Mouse (Mus musculus) limb, embryonic 13.5 days (tissue): Measurements from ENCODE around the gene Gm21970. TPM values are rescaled to one million over a fixed set of nuclear protein-coding genes. Genes with fewer than 3 reads are reported as not detected.

ENCODE experiments used
- ATAC-seq: fragments of 200-750 bp; cut with Nextera tagmentation; 2 replicates; pipeline ENCODE4 v1.8.0; 2017; ENCODE audit warnings: low read depth, moderate number of reproducible peaks, moderate TSS enrichment; ENCODE audit not compliant: low FRiP score
- H3K27ac ChIP-seq: fragments of 300-500 bp; sonication (generic); 2 replicates; pipeline ENCODE4 v1.5.1; 2015; ENCODE audit warnings: inconsistent platforms, mild to moderate bottlenecking, moderate library complexity
- H3K27me3 ChIP-seq: fragments of 300-500 bp; sonication (generic); 2 replicates; pipeline ENCODE4 v1.6.1; 2015; ENCODE audit warnings: mild to moderate bottlenecking, inconsistent platforms
- H3K36me3 ChIP-seq: fragments of 300-500 bp; sonication (generic); 2 replicates; pipeline ENCODE4 v1.6.1; 2015; ENCODE audit warnings: inconsistent platforms, mild to moderate bottlenecking, moderate library complexity
- H3K4me1 ChIP-seq: fragments of 300-500 bp; sonication (generic); 2 replicates; pipeline ENCODE4 v1.6.1; 2015; ENCODE audit warnings: inconsistent platforms
- H3K4me2 ChIP-seq: fragments of 300-500 bp; sonication (generic); replicated peaks from 2 replicates; pipeline ENCODE4 v1.6.1; 2015; ENCODE audit warnings: inconsistent platforms, mild to moderate bottlenecking, moderate library complexity
- H3K4me3 ChIP-seq: fragments of 300-500 bp; sonication (generic); 2 replicates; pipeline ENCODE4 v1.5.1; 2015; ENCODE audit warnings: moderate library complexity, mild to moderate bottlenecking, inconsistent platforms
- H3K9ac ChIP-seq: fragments of 300-500 bp; sonication (generic); 2 replicates; pipeline ENCODE4 v1.6.1; 2015; ENCODE audit warnings: mild to moderate bottlenecking, inconsistent platforms
- H3K9me3 ChIP-seq: fragments of 300-500 bp; sonication (generic); 2 replicates; pipeline ENCODE4 v1.6.1; 2016; ENCODE audit warnings: inconsistent platforms
- WGBS: fragments of 180-500 bp; shearing (Covaris S2); methylation state at CpG from one replicate; pipeline ENCODE4 v1.1.7; 2015; 5-methylcytosine and 5-hydroxymethylcytosine counted together
- polyA plus RNA-seq: library from polyadenylated mRNA; unstranded; fragments of >200 nt; fragmentation: Nextera tagmentation; extraction: Ambion mirVana; gene quantifications from 2 replicates; pipeline ENCODE4 v1.2.1, GENCODE M21; 2015

The Gm21970 gene
- polyA plus RNA-seq, 1 experiment from 2014 or later: not detected

- peak overlapping the region; percentile 84 for H3K9ac ChIP-seq
- under 1% methylated on average over 13 of the region's 13 CpGs for WGBS
- no peaks in the 10 kb centered on the region for H3K9me3 ChIP-seq
- H3K4me2 ChIP-seq: peak overlapping the region; percentile 97
- 0 out of 2 replicates have a peak overlapping the region, but pooled peaks have one; percentile 39 for H3K27ac ChIP-seq
- no peak for ATAC-seq
- H3K4me1 ChIP-seq: peaks cover 29% of the 10 kb centered on the region
- H3K4me3 ChIP-seq: peak overlapping the region; percentile 72
- H3K36me3 ChIP-seq: peaks cover 14% of the 10 kb centered on the region
- H3K27me3 ChIP-seq: no peaks in the 10 kb centered on the region
Observed at GRCm38 (mm10) chr16:91406585-91407220, 15.2 kb downstream of the Gm21970 start.

- no peak for ATAC-seq
- Histone ChIP-seq H3K4me1 (no peaks in the 10 kb centered on the region), H3K9ac (no peak overlapping the region), H3K4me3 (no peak overlapping the region), H3K4me2 (no peak overlapping the region), H3K36me3 (peaks cover 30% of the 10 kb centered on the region), H3K27me3 (no peaks in the 10 kb centered on the region), H3K27ac (no peak overlapping the region), H3K9me3 (no peaks in the 10 kb centered on the region)
- 49% methylated on average over 12 of the region's 12 CpGs for WGBS
Observed at GRCm38 (mm10) chr16:91413102-91413844, 21.8 kb downstream of the Gm21970 start.

- peaks cover 45% of the 10 kb centered on the region for H3K36me3 ChIP-seq
- WGBS: 84% methylated on average over 9 of the region's 9 CpGs
- ATAC-seq: no peak
Observed at GRCm38 (mm10) chr16:91415391-91416189, 24.1 kb downstream of the Gm21970 start.

GRCm38 (mm10) chr16:91416357-91416756 lies 24.8 kb downstream of the Gm21970 start:
- no peak overlapping the region for H3K4me3 ChIP-seq
- no peaks in the 10 kb centered on the region for H3K9me3 ChIP-seq
- no peak for ATAC-seq
- no peak overlapping the region for H3K4me2 ChIP-seq
- H3K27me3 ChIP-seq: no peaks in the 10 kb centered on the region
- H3K4me1 ChIP-seq: no peaks in the 10 kb centered on the region
- H3K9ac ChIP-seq: no peak overlapping the region
- no peak overlapping the region for H3K27ac ChIP-seq
- WGBS: 94% methylated on average over 6 of the region's 6 CpGs
- peaks cover 48% of the 10 kb centered on the region for H3K36me3 ChIP-seq

More at GRCm38 (mm10) chr16:91415391-91416189, 24.1 kb downstream of the Gm21970 start:
- no peak overlapping the region for H3K4me2 ChIP-seq
- no peak overlapping the region for H3K4me3 ChIP-seq
- no peaks in the 10 kb centered on the region for H3K27me3 ChIP-seq
- H3K4me1 ChIP-seq: no peaks in the 10 kb centered on the region
- no peak overlapping the region for H3K27ac ChIP-seq
- H3K9me3 ChIP-seq: no peaks in the 10 kb centered on the region
- no peak overlapping the region for H3K9ac ChIP-seq

GRCm38 (mm10) chr16:91416938-91417337 lies 25.4 kb downstream of the Gm21970 start:
- WGBS: 85% methylated on average over 7 of the region's 7 CpGs
- ATAC-seq: no peak

GRCm38 (mm10) chr16:91418531-91418930 lies 27.0 kb downstream of the Gm21970 start:
- Histone ChIP-seq H3K27ac (no peak overlapping the region), H3K4me2 (no peak overlapping the region), H3K9ac (no peak overlapping the region), H3K9me3 (no peaks in the 10 kb centered on the region), H3K4me3 (no peak overlapping the region), H3K27me3 (no peaks in the 10 kb centered on the region), H3K36me3 (peaks cover 49% of the 10 kb centered on the region), H3K4me1 (no peaks in the 10 kb centered on the region)
- WGBS: 68% methylated on average over 5 of the region's 5 CpGs
- no peak for ATAC-seq

More at GRCm38 (mm10) chr16:91416938-91417337, 25.4 kb downstream of the Gm21970 start:
- Histone ChIP-seq H3K36me3 (peaks cover 53% of the 10 kb centered on the region), H3K9me3 (no peaks in the 10 kb centered on the region), H3K4me1 (no peaks in the 10 kb centered on the region), H3K27me3 (no peaks in the 10 kb centered on the region), H3K27ac (no peak overlapping the region), H3K9ac (no peak overlapping the region), H3K4me2 (no peak overlapping the region), H3K4me3 (no peak overlapping the region)

- no peak overlapping the region for H3K4me2 ChIP-seq
- 94% methylated on average over 6 of the region's 6 CpGs for WGBS
- H3K4me1 ChIP-seq: no peaks in the 10 kb centered on the region
- H3K9me3 ChIP-seq: no peaks in the 10 kb centered on the region
- no peak for ATAC-seq
- H3K27me3 ChIP-seq: no peaks in the 10 kb centered on the region
- no peak overlapping the region for H3K27ac ChIP-seq
- H3K36me3 ChIP-seq: peaks cover 32% of the 10 kb centered on the region
- H3K4me3 ChIP-seq: no peak overlapping the region
- H3K9ac ChIP-seq: no peak overlapping the region
Observed at GRCm38 (mm10) chr16:91425816-91426215, 34.3 kb downstream of the Gm21970 start.

- 76% methylated on average over 4 of the region's 4 CpGs for WGBS
- Histone ChIP-seq H3K4me1 (no peaks in the 10 kb centered on the region), H3K36me3 (peaks cover 29% of the 10 kb centered on the region), H3K4me3 (no peak overlapping the region), H3K27me3 (no peaks in the 10 kb centered on the region), H3K4me2 (no peak overlapping the region), H3K9me3 (no peaks in the 10 kb centered on the region), H3K27ac (no peak overlapping the region), H3K9ac (no peak overlapping the region)
- no peak for ATAC-seq
Observed at GRCm38 (mm10) chr16:91426586-91426985, 35.1 kb downstream of the Gm21970 start.

- Histone ChIP-seq H3K9me3 (no peaks in the 10 kb centered on the region), H3K4me3 (no peak overlapping the region), H3K9ac (no peak overlapping the region), H3K4me1 (peaks cover 3% of the 10 kb centered on the region; the same call in 1 of the 2 replicates), H3K36me3 (peaks cover 21% of the 10 kb centered on the region), H3K27ac (no peak overlapping the region), H3K27me3 (no peaks in the 10 kb centered on the region), H3K4me2 (no peak overlapping the region)
- no peak for ATAC-seq
- 59% methylated on average over 5 of the region's 5 CpGs for WGBS
Observed at GRCm38 (mm10) chr16:91427461-91427860, 35.9 kb downstream of the Gm21970 start.

- no peak overlapping the region for H3K9ac ChIP-seq
- H3K9me3 ChIP-seq: no peaks in the 10 kb centered on the region
- ATAC-seq: no peak
- no peaks in the 10 kb centered on the region for H3K27me3 ChIP-seq
- H3K27ac ChIP-seq: no peak overlapping the region
- no peak overlapping the region for H3K4me3 ChIP-seq
- H3K4me2 ChIP-seq: no peak overlapping the region
- 67% methylated on average over 8 of the region's 8 CpGs for WGBS
- peaks cover 21% of the 10 kb centered on the region for H3K36me3 ChIP-seq
- peaks cover 3% of the 10 kb centered on the region; the same call in 1 of the 2 replicates for H3K4me1 ChIP-seq
Observed at GRCm38 (mm10) chr16:91428259-91428865, 36.8 kb downstream of the Gm21970 start.

GRCm38 (mm10) chr16:91432720-91433328 lies 41.3 kb downstream of the Gm21970 start:
- Histone ChIP-seq H3K27me3 (no peaks in the 10 kb centered on the region), H3K9me3 (no peaks in the 10 kb centered on the region), H3K36me3 (no peaks in the 10 kb centered on the region), H3K4me3 (no peak overlapping the region), H3K9ac (no peak overlapping the region), H3K4me1 (peaks cover 3% of the 10 kb centered on the region; the same call in 1 of the 2 replicates), H3K4me2 (no peak overlapping the region), H3K27ac (no peak overlapping the region)
- ATAC-seq: no peak
- 40% methylated on average over 5 of the region's 5 CpGs for WGBS
